Mouse (Mus musculus) A20 (cell line): ENCODE measurements around the gene Ajm1.

Experiments used
- DNase-seq: peaks from one replicate; pipeline ENCODE4 v3.0.0-alpha.2; 2011; ENCODE audit warnings: low read depth, low spot score

Ajm1 gene

GRCm38 (mm10) chr2:25533707-25534106 is 47.9 kb downstream of the Ajm1 start:
- no peak for DNase-seq

GRCm38 (mm10) chr2:25526510-25527302 is 54.9 kb downstream of the Ajm1 start:
- DNase-seq = no peak
